Mouse (Mus musculus) kidney, adult 18-20 months (tissue): ENCODE data around the gene Olfr1454.

Experiments
- DNase-seq: peaks from one replicate; pipeline ENCODE4 v3.0.0; 2021

Gene Olfr1454

DNA sequence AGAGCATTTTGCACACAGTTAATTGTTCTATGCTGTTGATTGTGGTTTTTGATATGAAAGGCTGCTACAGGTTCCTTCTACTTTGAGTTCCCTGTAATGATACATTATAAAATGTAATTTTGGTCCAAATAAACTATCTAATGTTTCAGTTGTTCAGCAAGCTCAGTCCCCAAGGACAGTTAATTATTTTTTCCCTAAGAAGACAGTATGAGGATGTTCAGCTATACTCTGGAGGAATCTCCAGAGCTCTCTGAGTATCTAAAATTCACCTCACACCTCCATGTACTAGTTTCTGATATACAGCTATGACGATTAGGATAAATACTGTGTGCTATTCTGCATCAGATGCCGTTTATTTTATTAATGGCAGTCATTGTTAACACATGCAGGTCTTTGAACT lies at the start of gene Olfr1454:
Gene Olfr1454 (plus strand): TSS at position 301 of the 400 bp plus-strand sequence.
- no peak for DNase-seq

DNA sequence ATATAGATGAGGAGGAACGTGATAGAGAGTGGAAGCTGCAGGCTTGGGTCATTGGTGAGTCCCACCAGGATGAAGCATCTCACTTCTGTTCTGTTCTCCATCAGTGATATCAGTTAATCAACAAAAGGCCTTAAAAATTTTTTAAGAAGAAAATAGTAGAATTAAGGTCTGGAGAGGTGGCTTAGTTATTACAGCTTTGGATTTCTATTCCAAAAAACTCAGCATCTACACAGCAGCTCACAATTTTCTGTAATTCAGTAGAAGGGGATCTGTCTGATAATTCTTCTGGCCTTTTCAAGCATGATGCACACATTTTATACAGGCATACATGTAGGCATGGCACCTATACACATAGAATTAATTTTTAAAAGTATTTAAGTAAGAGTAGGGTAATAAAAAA lies 32.2 kb upstream of the Olfr1454 start, which contains the start of gene Olfr1453:
Gene Olfr1453 (minus strand): TSS at position 101 of the 400 bp plus-strand sequence.
- DNase-seq, result no peak

DNA sequence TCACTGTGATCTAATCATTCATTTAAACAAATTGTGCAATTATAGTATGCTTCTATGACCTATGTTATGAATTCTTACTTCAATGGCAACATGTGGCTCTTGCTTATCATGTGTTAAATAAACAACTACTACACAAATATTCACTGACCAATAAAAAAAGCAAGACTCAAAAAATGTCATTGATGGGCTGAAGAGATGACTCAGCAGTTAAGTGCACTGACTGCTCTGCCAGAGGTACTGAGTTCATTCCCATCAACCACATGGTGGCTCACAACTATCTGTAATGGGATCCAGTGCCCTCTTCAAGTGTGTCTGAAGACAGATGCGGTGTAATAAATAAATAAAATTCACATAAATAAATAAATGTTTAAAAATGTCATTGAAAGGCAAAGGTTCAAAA lies 33.5 kb downstream of the Olfr1454 start:
- no peak for DNase-seq

DNA sequence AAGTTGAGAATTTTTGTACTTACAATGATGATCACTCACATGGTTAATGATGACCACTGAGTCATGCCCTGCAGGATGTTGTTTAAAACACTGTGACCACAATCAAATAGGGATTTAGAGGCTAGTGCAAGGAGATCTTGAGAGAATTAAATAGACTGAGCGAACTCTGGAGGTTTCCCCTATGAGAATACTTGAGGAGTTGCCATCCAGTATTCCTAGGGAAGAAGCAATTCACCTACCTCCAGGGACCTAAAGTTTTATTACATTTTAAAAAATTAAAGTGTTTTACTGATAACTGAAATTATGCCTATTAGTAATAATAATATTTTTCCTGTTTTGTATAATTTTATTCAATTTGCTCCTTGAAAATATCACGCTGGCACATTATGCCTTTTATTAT lies 37.4 kb downstream of the Olfr1454 start, which contains the start of gene Olfr1457:
Gene Olfr1457 (minus strand): TSS at position 101 of the 400 bp plus-strand sequence.
- DNase-seq, result no peak

DNA sequence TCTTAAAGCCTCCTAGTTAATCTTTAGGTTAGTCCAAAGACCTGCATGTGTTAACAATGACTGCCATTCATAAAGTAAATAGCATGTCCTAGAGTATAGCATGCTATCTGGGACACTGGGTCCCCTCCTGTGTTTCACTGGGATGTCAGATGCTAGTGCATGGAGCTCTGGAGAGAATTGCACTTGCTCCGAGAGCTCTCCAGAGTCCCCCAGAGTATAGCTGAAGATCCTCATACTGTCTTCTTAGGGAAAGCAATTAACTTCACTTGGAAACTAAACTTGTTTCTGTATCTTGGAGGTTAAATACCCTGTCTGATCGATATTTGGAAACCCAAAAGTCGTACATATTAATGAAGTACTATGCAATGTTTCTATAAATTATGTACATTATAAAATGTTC lies 46.3 kb downstream of the Olfr1454 start, which contains the start of gene Olfr1458:
Gene Olfr1458 (minus strand): TSS at position 101 of the 400 bp plus-strand sequence.
- no peak for DNase-seq
